Mouse (Mus musculus): ENCODE measurements around the gene Sox6.

DNA sequence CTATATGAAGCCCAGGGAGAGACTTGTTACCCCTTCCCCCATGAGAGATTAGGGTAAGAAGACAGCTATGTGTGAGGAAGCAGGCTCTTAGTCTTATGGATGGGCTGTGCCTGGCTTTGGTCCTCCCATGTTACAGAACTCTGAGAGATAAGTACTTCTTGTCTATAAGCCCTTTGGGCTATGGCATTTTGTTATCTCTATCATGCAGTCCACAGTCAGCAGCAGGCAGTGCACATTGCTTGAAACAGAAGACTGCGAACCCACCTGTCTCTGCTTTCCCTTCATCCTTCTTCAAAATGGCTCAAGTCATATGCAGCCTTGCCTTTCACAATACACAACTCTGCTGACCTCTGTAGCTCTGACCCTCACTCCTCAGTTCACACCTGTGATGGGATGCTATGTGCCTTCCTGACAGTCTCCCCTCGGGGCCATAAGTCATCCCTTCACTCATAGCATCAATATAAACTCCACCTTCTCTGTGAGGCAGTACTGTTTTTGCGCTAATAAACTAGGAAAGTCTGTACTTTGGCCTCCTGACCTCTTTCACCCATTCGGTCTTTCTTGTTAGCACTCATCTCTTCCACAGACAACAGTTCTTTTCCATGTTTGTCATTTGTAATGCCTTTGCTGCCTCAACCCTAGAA, 143.4 kb downstream of the Sox6 start:
- TF ChIP-seq POLR2A (IDR thresholded peaks at IDR 0.05; ENCODE audit: low read depth, low read length): no peak
- TF ChIP-seq CTCF (IDR thresholded peaks at IDR 0.05; ENCODE audit: borderline replicate concordance, insufficient read depth, low read length): no peak

All from embryonic fibroblast, embryonic 13.5 days (primary cell).